Mouse (Mus musculus): ENCODE measurements around the gene Megf9. TPM values are rescaled to one million over a fixed set of nuclear protein-coding genes. Genes with fewer than 3 reads are reported as not detected.
A peak's percentile ranks its signal among the peaks of the same experiment; 100 is the strongest.

Megf9 gene
- 4.4 and 4.7 TPM in 2 replicates for polyA plus RNA-seq (2015; fragmentation: Nextera tagmentation; extraction: Ambion mirVana)

- no peaks in the 10 kb centered on the region for H3K36me3 ChIP-seq (replicated peaks)
- peak within 1 kb of the TSS; percentile 90 for H3K4me3 ChIP-seq (replicated peaks)
- H3K4me2 ChIP-seq = peak within 1 kb of the TSS; percentile 98
- H3K4me1 ChIP-seq (replicated peaks) = peaks cover 31% of the 10 kb centered on the region
- H3K27ac ChIP-seq (replicated peaks) = peak within 1 kb of the TSS; percentile 81
- no peaks in the 10 kb centered on the region for H3K27me3 ChIP-seq
- ATAC-seq (ENCODE audit: insufficient read depth) = peak; percentile 95
- no peaks in the 10 kb centered on the region for H3K9me3 ChIP-seq (replicated peaks)
- under 1% methylated on average over 46 of the region's 46 CpGs for WGBS (ENCODE audit: insufficient replicate concordance)
- peak within 1 kb of the TSS; percentile 91 for H3K9ac ChIP-seq
Measured at GRCm38 (mm10) chr4:70534891-70535269, at the start of gene Megf9. Gene Megf9 (minus strand): TSS chr4:70534995.

GRCm38 (mm10) chr4:70579654-70580053 lies 44.9 kb upstream of the Megf9 start:
- no peak overlapping the region for H3K9ac ChIP-seq
- 37% methylated on average over 3 of the region's 3 CpGs for WGBS (ENCODE audit: insufficient replicate concordance)
- ATAC-seq (ENCODE audit: insufficient read depth) = no peak

GRCm38 (mm10) chr4:70578301-70578700 lies 43.5 kb upstream of the Megf9 start:
- no peak overlapping the region for H3K27ac ChIP-seq (replicated peaks)
- no peak overlapping the region for H3K4me3 ChIP-seq (replicated peaks)
- H3K4me2 ChIP-seq = no peak overlapping the region
- ATAC-seq (ENCODE audit: insufficient read depth) = no peak
- H3K9me3 ChIP-seq (replicated peaks) = no peaks in the 10 kb centered on the region
- no peak overlapping the region for H3K9ac ChIP-seq
- 34% methylated on average over 3 of the region's 3 CpGs for WGBS (ENCODE audit: insufficient replicate concordance)
- no peaks in the 10 kb centered on the region for H3K4me1 ChIP-seq (replicated peaks)
- no peaks in the 10 kb centered on the region for H3K27me3 ChIP-seq
- no peaks in the 10 kb centered on the region for H3K36me3 ChIP-seq (replicated peaks)

More at GRCm38 (mm10) chr4:70579654-70580053, 44.9 kb upstream of the Megf9 start:
- Histone ChIP-seq H3K4me3 (replicated peaks) (no peak overlapping the region), H3K27ac (replicated peaks) (no peak overlapping the region), H3K27me3 (no peaks in the 10 kb centered on the region), H3K4me1 (replicated peaks) (no peaks in the 10 kb centered on the region), H3K9me3 (replicated peaks) (no peaks in the 10 kb centered on the region), H3K4me2 (no peak overlapping the region), H3K36me3 (replicated peaks) (no peaks in the 10 kb centered on the region)

- Histone ChIP-seq H3K27me3 (no peaks in the 10 kb centered on the region), H3K27ac (replicated peaks) (no peak overlapping the region), H3K4me1 (replicated peaks) (no peaks in the 10 kb centered on the region), H3K36me3 (replicated peaks) (no peaks in the 10 kb centered on the region), H3K4me2 (no peak overlapping the region), H3K9ac (no peak overlapping the region), H3K9me3 (replicated peaks) (no peaks in the 10 kb centered on the region), H3K4me3 (replicated peaks) (no peak overlapping the region)
- ATAC-seq (ENCODE audit: insufficient read depth) = no peak
Measured at GRCm38 (mm10) chr4:70576096-70576495, 41.3 kb upstream of the Megf9 start.

- no peaks in the 10 kb centered on the region for H3K9me3 ChIP-seq (replicated peaks)
Measured at GRCm38 (mm10) chr4:70573926-70574325, 39.1 kb upstream of the Megf9 start.

GRCm38 (mm10) chr4:70553888-70554287 lies 19.1 kb upstream of the Megf9 start:
- ATAC-seq (ENCODE audit: insufficient read depth) = no peak
- Histone ChIP-seq H3K4me1 (replicated peaks) (no peaks in the 10 kb centered on the region), H3K36me3 (replicated peaks) (no peaks in the 10 kb centered on the region), H3K4me2 (no peak overlapping the region), H3K27ac (replicated peaks) (no peak overlapping the region), H3K27me3 (no peaks in the 10 kb centered on the region), H3K9ac (no peak overlapping the region), H3K9me3 (replicated peaks) (no peaks in the 10 kb centered on the region), H3K4me3 (replicated peaks) (no peak overlapping the region)
- 42% methylated on average over 2 of the region's 2 CpGs for WGBS (ENCODE audit: insufficient replicate concordance)

More at GRCm38 (mm10) chr4:70573926-70574325, 39.1 kb upstream of the Megf9 start:
- no peaks in the 10 kb centered on the region for H3K4me1 ChIP-seq (replicated peaks)
- no peak overlapping the region for H3K9ac ChIP-seq
- 51% methylated on average over 2 of the region's 2 CpGs for WGBS (ENCODE audit: insufficient replicate concordance)
- no peak overlapping the region for H3K27ac ChIP-seq (replicated peaks)
- H3K4me2 ChIP-seq = no peak overlapping the region
- H3K27me3 ChIP-seq = no peaks in the 10 kb centered on the region
- no peaks in the 10 kb centered on the region for H3K36me3 ChIP-seq (replicated peaks)
- no peak for ATAC-seq (ENCODE audit: insufficient read depth)
- no peak overlapping the region for H3K4me3 ChIP-seq (replicated peaks)

- no peak for ATAC-seq (ENCODE audit: insufficient read depth)
- 61% methylated on average over 5 of the region's 5 CpGs for WGBS (ENCODE audit: insufficient replicate concordance)
- H3K9ac ChIP-seq = no peak overlapping the region
- no peaks in the 10 kb centered on the region for H3K27me3 ChIP-seq
- no peak overlapping the region for H3K4me3 ChIP-seq (replicated peaks)
- no peak overlapping the region for H3K4me2 ChIP-seq
- H3K36me3 ChIP-seq (replicated peaks) = no peaks in the 10 kb centered on the region
- H3K4me1 ChIP-seq (replicated peaks) = no peaks in the 10 kb centered on the region
- H3K9me3 ChIP-seq (replicated peaks) = no peaks in the 10 kb centered on the region
- no peak overlapping the region for H3K27ac ChIP-seq (replicated peaks)
Measured at GRCm38 (mm10) chr4:70553230-70553797, 18.5 kb upstream of the Megf9 start.

GRCm38 (mm10) chr4:70552120-70552519 lies 17.3 kb upstream of the Megf9 start:
- Histone ChIP-seq H3K9me3 (replicated peaks) (no peaks in the 10 kb centered on the region), H3K4me1 (replicated peaks) (no peaks in the 10 kb centered on the region), H3K27ac (replicated peaks) (no peak overlapping the region), H3K4me2 (no peak overlapping the region), H3K36me3 (replicated peaks) (no peaks in the 10 kb centered on the region), H3K9ac (no peak overlapping the region), H3K4me3 (replicated peaks) (no peak overlapping the region), H3K27me3 (no peaks in the 10 kb centered on the region)
- no peak for ATAC-seq (ENCODE audit: insufficient read depth)
- 70% methylated on average over 4 of the region's 4 CpGs for WGBS (ENCODE audit: insufficient replicate concordance)

- Histone ChIP-seq H3K27me3 (no peaks in the 10 kb centered on the region), H3K9ac (no peak overlapping the region), H3K4me2 (no peak overlapping the region), H3K27ac (replicated peaks) (no peak overlapping the region), H3K36me3 (replicated peaks) (no peaks in the 10 kb centered on the region), H3K4me1 (replicated peaks) (no peaks in the 10 kb centered on the region), H3K9me3 (replicated peaks) (no peaks in the 10 kb centered on the region), H3K4me3 (replicated peaks) (no peak overlapping the region)
- WGBS (ENCODE audit: insufficient replicate concordance) = 65% methylated on average over 8 of the region's 8 CpGs
- ATAC-seq (ENCODE audit: insufficient read depth) = no peak
Measured at GRCm38 (mm10) chr4:70547411-70548148, 12.8 kb upstream of the Megf9 start.

- WGBS (ENCODE audit: insufficient replicate concordance) = 30% methylated on average over 2 of the region's 2 CpGs
- Histone ChIP-seq H3K4me1 (replicated peaks) (no peaks in the 10 kb centered on the region), H3K9me3 (replicated peaks) (no peaks in the 10 kb centered on the region), H3K9ac (no peak overlapping the region), H3K27ac (replicated peaks) (no peak overlapping the region), H3K36me3 (replicated peaks) (no peaks in the 10 kb centered on the region), H3K4me2 (no peak overlapping the region), H3K4me3 (replicated peaks) (no peak overlapping the region), H3K27me3 (no peaks in the 10 kb centered on the region)
- ATAC-seq (ENCODE audit: insufficient read depth) = no peak
Measured at GRCm38 (mm10) chr4:70545869-70546542, 11.2 kb upstream of the Megf9 start.

- 69% methylated on average over 3 of the region's 3 CpGs for WGBS (ENCODE audit: insufficient replicate concordance)
Measured at GRCm38 (mm10) chr4:70544390-70544789, 9.6 kb upstream of the Megf9 start.

More at GRCm38 (mm10) chr4:70544390-70544789, 9.6 kb upstream of the Megf9 start:
- no peak for ATAC-seq (ENCODE audit: insufficient read depth)
- H3K27me3 ChIP-seq = no peaks in the 10 kb centered on the region
- H3K36me3 ChIP-seq (replicated peaks) = no peaks in the 10 kb centered on the region
- H3K27ac ChIP-seq (replicated peaks) = no peak overlapping the region
- no peaks in the 10 kb centered on the region for H3K9me3 ChIP-seq (replicated peaks)
- H3K9ac ChIP-seq = no peak overlapping the region
- H3K4me3 ChIP-seq (replicated peaks) = no peak overlapping the region
- H3K4me2 ChIP-seq = no peak overlapping the region
- H3K4me1 ChIP-seq (replicated peaks) = no peaks in the 10 kb centered on the region
